Mouse (Mus musculus): ENCODE measurements around the gene Suclg2. TPM values are rescaled to one million over a fixed set of nuclear protein-coding genes. Genes with fewer than 3 reads are reported as not detected.
"Not testable (repeated sequence)": the region's sequence is repeated elsewhere in the genome, so short reads cannot be mapped to it uniquely, and the experiment has no call there.

Suclg2 gene
- total RNA-seq, 2 experiments from 2014 or later: 157 to 158 TPM

DNA sequence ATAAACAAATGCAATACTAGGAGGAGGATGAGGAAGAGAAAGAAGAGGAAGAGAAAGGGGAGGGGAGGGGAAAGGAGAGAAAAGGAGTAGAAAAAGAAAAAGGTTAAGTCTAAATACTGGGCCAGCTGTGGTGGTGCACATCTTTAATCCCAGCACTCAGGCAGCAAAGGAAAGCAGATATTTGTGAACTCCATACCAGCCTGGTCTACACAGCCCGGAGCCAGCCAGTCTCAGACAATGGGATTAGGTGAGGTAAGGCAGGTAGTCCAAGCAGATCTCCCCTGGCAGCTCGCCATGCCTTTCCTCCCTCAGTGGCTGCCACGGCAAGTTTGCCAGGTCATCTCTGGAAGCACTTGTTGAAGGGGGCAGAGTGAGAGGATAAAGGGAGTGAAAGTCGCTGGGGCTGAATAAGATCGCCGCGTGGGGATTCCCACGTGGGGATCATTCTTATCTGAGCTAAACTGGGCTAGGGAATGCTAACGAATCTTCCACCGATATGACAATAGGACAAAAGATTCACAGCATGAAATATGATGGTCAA is 69.4 kb downstream of the Suclg2 start:
- intact Hi-C loops (cut with DNase I): no loop called here
- DNase-seq: no peak

GRCm38 (mm10) chr6:95637416-95637815 is 81.2 kb downstream of the Suclg2 start:
- intact Hi-C loops (cut with DNase I): no loop called here
- DNase-seq: no peak

DNA sequence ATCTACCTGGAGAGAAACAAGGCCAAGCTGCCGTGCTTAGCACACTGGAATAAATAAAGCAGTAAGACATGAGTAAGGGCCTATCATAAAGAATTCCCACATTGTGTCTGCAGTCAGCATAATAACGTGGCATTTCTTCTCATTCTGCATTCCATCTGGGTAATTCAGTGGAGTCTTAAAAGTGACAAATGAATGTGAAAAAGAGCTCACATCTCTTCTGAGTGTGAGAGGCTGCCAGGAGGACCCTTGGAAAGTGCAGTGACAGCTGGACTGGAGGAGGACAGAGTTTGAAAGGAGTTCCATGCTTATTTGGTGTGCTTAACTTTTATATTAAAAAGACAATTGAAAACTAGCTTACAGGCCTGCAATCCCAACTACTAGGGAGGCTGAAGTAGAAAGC is 83.2 kb downstream of the Suclg2 start:
- no peak for DNase-seq
- intact Hi-C loops (cut with DNase I): no loop called here

DNA sequence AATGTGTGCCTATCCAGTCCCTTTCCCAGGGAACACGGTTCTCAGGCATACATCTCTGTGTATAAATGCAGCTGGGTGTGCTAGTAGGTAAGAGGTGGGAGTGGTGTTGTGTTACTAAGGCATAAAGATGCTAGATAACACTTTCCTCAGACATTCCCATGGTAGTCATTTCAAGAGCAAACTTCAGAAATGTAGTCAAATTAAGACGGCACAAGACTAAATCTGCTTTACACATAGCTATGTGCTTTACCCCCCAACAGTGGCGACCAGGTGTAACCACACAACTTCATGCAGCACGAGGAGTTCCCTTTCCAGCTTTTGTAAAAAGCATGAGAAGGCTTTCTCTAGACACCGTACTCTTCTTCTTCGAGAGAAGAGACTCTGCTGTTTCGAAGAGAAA is 89.5 kb downstream of the Suclg2 start:
- intact Hi-C loops (cut with DNase I): no loop called here
- DNase-seq: no peak

DNA sequence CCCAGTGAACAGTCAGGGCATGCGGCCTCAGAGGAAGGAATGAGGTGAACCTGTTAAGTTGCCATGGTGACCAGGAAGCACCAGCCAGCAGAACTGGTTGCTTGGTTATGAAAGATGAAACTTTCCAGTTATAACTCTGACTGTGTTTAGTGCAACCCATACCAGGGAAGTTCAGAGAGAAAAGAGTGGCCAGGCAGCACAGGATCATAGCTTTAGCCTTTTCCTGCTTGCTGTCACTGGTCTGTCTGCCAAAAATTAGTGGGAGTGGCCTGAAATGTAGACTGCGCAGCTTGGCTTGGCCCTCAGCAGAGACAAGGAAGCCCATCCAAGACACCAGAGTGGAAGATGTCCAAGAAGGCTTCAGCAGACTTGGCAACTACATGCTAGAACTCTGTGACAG is 96.8 kb downstream of the Suclg2 start:
- intact Hi-C loops (cut with DNase I): loop anchor here (5.0 kb wide), 1 partner anchor 95 kb away; the partner anchor contains the start of gene Suclg2
- DNase-seq: peak; percentile 65 to 67

DNA sequence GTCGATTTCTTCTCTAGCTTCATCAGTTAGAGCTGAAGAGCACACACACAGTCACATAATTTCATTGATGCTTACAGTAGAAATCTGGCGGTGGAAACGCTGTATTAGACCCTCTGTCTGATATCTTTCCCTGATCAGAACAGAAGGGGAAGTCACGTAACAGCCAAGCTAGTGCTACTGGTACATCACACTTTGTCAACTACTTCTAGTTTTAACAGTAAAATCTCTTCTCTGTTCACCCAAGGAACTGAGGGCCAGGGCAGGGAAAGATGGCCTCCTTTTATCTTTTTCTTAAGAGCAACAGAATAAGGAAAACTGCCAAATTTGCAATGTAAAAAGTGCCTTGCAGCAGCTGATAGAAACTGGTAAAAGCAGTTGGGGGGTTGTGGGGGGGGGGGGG is 97.8 kb downstream of the Suclg2 start:
- intact Hi-C loops (cut with DNase I): loop anchor here (5.0 kb wide), 1 partner anchor 96 kb away; the partner anchor contains the start of gene Suclg2
- DNase-seq: no peak

DNA sequence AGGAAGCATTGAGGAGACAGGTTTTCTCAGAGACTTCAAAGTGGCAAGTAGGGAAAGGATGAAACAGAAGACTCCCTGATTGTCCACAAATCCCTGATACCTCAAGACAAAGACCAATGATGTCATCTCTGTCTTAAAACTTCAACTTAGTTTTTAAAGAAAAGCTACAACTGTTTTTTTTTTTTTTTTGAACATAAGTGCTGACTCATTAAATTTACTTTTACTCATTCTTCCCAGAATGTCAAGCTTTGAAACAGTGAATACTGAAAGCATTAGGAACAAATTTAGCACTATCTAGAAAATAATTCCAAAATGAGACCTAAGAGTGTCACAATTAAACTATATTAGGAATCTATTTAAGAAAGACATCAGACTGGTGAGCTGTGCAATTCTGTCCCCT is 98.8 kb downstream of the Suclg2 start:
- intact Hi-C loops (cut with DNase I): loop anchor here (5.0 kb wide), 1 partner anchor 97 kb away; the partner anchor contains the start of gene Suclg2
- no peak for DNase-seq

DNA sequence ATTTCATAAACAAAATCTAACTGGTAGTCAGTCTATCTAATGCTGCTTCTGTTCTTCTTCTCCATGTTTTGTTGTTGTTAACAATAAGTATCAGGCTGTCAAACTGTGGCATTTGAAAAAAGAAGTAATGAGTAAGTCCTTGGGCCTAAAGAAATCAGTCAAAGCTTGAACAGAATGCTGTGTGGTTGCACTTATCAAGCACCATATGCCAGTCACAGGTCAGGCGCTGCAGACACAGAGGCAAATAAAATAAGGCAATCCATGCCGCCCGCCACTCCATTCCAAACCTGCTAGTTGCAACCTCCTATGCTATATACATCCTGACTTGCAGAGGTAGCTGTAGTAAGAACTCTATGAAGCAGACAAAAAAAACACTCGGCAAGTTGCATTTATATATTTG is 100.2 kb downstream of the Suclg2 start:
- DNase-seq: no peak
- intact Hi-C loops (cut with DNase I): no loop called here

- no peak for DNase-seq
- intact Hi-C loops (cut with DNase I): no loop called here
Observed at GRCm38 (mm10) chr6:95613228-95613627, 105.4 kb downstream of the Suclg2 start.

DNA sequence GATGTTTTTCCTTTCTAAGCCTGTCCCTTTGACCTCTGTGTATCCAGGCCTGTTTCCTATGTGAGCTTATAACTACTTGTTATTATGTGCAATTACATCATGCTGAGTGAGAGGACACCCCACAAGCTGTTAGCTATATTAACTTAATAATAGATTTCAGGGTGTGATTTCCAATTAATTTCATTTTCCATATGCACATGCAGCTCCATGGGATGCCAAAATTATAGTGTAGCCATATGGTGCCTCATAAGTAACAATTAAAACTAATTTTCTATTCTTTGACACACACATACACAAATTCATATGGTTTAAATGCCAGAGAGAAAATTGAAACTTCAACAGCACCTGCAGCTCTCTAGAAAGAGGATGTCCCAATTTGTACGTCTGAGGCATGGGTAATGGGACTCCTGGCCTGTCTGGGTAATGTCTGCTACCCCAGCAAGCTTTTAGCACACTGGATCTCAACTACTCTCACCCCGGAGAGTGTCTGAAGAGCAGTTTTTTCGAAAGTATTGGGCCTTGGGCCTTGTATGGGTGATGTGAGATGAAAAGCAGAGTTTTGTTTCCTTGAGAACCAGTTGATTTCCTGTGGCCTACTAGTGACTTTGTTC is 106.1 kb downstream of the Suclg2 start:
- intact Hi-C loops (cut with DNase I): no loop called here
- no peak for DNase-seq

- intact Hi-C loops (cut with DNase I): no loop called here
- DNase-seq: no peak
Observed at GRCm38 (mm10) chr6:95611059-95611458, 107.5 kb downstream of the Suclg2 start.

DNA sequence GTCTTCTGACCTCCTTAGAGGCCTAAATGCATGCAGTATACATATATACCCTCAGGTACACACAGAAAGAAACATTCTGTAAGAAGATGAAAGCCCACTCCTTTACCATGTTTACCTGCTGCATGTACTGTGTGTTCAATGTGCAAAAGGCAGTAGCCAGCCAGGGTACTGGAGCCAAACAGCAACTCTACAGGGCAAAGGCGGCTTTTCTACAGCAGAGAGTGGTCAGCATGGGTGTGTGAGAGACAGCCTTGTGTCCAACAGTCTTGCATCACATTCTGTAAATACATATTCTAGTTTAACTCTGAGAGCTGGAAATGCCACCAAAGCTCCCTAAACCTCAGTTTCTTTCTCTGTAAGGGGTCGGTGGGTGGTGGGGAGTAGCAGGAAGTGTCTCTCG is 110.5 kb downstream of the Suclg2 start:
- intact Hi-C loops (cut with DNase I): no loop called here

DNA sequence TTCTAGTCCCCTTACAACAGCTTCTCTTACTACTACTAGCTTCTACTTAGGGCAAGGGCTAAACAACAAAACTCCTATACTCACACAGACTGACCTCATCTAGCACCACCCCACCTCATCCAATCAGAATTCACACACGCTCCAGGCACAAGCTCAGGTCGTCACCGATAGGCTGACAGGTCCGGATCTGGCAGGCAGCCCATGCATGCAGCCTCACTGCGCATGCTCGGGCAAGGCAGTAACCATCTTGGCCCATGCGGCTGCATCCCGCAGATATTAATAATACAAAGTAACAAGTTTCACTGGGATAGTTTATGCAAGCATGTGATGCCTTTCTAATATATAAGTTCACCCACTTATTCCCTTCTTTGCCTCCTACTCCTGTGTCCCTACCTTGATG is 117.9 kb downstream of the Suclg2 start:
- DNase-seq; intact Hi-C loops (cut with DNase I): not testable (repeated sequence)

More for the DNA sequence above, 110.5 kb downstream of the Suclg2 start:
- no peak for DNase-seq

DNA sequence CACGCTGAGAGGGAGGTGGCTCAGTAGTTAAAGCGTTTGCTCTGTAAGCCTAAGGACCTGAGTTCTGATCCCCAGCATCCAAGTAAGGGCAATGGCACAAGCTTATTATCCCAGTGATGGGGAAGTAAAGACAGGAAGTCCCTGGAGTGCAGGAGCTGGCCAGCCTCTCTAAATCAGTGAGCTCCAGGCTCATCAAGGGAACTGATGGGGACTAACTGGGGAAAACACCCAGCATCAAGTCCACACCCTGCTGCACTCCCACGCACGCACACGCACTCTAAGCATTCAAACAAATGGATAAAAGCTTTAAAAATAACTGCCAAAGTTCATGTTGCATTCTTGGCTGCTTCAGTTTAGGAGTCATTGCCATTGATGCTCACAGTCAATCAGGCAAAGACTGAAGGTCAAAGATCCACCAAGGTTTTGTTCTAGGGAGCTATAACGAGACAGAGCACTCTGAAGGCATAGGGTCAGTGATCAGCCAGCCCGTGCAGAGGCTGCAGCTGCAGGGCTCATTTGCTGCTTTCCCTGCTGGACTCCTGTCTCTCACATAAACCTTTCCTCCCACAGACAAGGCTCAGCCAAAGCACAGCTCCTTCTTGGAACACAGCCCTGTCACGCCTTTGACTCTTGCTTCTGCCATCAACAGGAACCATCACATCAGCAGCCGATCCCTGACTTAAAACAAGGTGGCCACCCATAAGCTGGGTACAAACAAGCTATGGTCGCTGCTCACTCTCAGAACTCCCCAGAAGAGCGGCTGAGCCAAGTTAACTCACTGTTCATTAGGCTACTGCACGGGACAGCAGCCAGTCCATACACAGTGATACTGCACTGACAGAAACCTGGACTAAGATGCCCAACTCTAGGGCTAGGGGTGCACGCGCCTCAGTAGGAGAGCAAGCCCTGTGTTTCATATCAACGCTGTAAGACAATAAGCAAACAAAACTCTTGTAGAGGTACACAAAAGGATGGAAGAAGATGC is 121.5 kb downstream of the Suclg2 start:
- DNase-seq: peak; percentile 8 to 26
- intact Hi-C loops (cut with DNase I): no loop called here

GRCm38 (mm10) chr6:95595852-95596251 is 122.7 kb downstream of the Suclg2 start:
- no peak for DNase-seq
- intact Hi-C loops (cut with DNase I): no loop called here

DNA sequence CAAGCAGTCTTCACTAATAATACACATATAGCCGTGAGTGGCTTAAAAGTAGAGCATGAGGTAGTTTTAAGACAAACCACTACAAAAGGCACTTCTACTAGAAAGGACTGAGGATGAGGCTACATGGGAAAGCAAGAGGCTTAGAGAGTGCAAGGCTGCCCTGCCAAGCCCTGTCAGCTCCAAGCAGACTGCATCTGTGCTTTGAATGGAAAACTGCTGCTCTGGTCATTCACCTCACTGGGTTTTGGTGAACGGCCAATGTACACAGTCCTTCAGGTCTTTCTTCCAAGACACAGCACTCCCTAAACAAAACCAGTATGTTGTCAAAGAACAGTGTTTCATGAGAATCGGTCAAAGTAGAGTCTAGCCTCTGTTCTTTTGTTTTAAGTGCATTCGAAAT is 124.4 kb downstream of the Suclg2 start:
- DNase-seq: no peak
- intact Hi-C loops (cut with DNase I): no loop called here

- no peak for DNase-seq
Observed at GRCm38 (mm10) chr6:95592396-95592795, 126.2 kb downstream of the Suclg2 start.

DNA sequence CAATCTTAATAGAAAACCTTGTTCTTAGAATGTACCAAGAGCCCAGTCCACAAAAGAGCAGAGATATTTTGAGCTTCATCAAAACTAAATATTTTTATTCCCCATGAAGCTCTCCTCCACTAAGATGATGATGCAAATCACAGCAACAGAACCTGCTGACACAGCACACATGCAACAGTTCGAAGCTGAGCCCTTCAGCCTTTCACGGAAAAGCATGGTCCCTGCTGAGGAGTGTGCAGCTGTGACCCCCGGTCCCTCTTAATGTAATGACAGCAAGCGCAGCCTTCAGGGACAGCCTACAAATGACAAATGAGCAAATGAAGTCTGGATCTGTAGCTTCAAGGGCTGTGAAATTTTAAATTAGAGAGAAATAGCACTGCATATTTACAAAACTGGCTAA is 128.1 kb downstream of the Suclg2 start:
- intact Hi-C loops (cut with DNase I): no loop called here
- no peak for DNase-seq

More at GRCm38 (mm10) chr6:95592396-95592795, 126.2 kb downstream of the Suclg2 start:
- intact Hi-C loops (cut with DNase I): no loop called here

- intact Hi-C loops (cut with DNase I): no loop called here
- DNase-seq: no peak
Observed at GRCm38 (mm10) chr6:95587108-95587796, 131.3 kb downstream of the Suclg2 start.

DNA sequence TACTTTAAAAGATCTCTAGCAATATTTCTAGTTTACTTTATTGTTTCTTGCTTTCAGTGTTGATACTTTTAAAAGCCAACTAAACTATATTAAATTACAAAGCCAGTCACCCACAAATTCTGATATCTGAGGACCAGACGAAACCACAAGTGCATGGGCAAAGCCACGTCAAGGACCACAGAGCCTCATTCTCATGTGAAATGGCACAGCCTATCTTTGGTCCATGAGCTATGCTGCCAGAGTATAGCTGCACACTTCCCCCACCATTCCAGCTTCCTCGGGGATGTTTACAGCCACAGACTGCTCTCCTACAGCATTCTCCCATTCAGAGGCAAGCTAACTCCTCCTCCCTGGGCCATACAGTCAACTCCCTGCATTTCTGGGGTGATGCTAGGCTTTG is 136.7 kb downstream of the Suclg2 start:
- no peak for DNase-seq
- intact Hi-C loops (cut with DNase I): no loop called here

DNA sequence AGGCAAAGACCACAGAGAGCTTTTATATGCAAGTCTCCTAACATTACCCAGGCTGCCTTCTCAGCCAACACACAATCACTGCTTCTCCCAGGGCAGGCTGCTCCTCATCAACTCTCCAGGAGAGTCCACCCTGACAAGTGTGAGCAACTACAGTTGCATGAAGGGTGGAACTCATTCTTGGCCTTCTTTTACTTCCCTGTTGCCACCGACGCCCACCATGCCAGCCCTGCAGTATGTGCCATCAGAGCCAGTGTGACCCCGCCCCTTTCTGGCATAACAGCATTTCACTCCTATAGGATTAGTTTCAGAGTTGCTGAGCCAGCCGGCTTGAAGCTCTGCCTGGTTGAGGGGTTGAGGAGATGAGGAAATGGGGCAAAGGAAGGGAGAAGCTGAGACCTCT is 138.8 kb downstream of the Suclg2 start:
- intact Hi-C loops (cut with DNase I): no loop called here
- DNase-seq: no peak
